Mouse (Mus musculus): ENCODE data around the gene Ddit4.

DNA sequence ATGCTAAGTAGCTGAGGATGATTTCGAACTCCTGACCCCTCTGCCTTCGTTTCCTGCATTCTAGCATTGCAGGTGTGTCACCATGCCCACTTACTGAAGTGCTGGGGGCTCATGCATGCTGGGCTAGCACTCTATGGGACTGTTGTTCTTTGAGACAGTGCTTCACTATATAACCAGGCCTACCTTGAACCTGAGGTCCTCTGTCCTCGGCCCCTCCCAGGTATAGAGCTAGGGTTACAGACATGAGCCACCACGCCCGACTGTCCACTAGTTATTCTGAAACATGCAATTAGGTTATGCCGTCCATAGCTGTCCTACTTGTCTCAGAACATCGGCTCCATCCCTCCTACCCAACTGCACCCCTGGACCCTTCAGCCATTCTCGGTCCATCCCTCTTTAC is 20.2 kb upstream of the Ddit4 start:
- TF ChIP-seq POLR2A (IDR thresholded peaks at IDR 0.05; ENCODE audit: low read depth, low read length) (no peak), CTCF (IDR thresholded peaks at IDR 0.05; ENCODE audit: extremely low read depth, insufficient read length, insufficient replicate concordance, low read depth, low read length) (no peak)
